Mouse (Mus musculus) heart, embryonic 14.5 days (tissue): ENCODE measurements around the gene Hipk3. TPM values are rescaled to one million over a fixed set of nuclear protein-coding genes. Genes with fewer than 3 reads are reported as not detected.
A peak's percentile ranks its signal among the peaks of the same experiment; 100 is the strongest.

Experiments
- ATAC-seq: fragments of 200-750 bp; cut with Nextera tagmentation; 2 replicates; pipeline ENCODE4 v1.8.0; 2017; ENCODE audit warnings: low read depth, moderate TSS enrichment; ENCODE audit not compliant: insufficient number of reproducible peaks, insufficient read depth, low FRiP score
- H3K27ac ChIP-seq, 2 experiments: fragments of 200-500 bp in 1 of 2; fragments of 300-500 bp in 1 of 2; sonication (generic) in 1 of 2; replicated peaks in 1 of 2; 2 replicates each; pipeline ENCODE4 v1.5.1; 2012 to 2014; ENCODE audit warnings: low read depth in 2 of 2, low read length in 2 of 2, control low read depth in 1 of 2, mild to moderate bottlenecking in 1 of 2, mixed read lengths in 1 of 2; ENCODE audit not compliant: control insufficient read depth in 1 of 2, insufficient read depth in 1 of 2
- H3K27me3 ChIP-seq: fragments of 300-500 bp; sonication (generic); 2 replicates; pipeline ENCODE4 v1.6.1; 2014; ENCODE audit warnings: mild to moderate bottlenecking, low read length, control low read depth; ENCODE audit not compliant: control insufficient read depth, insufficient read depth
- H3K36me3 ChIP-seq: fragments of 300-500 bp; sonication (generic); 2 replicates; pipeline ENCODE4 v1.6.1; 2014; ENCODE audit warnings: mild to moderate bottlenecking, control low read depth, low read length, mixed read lengths; ENCODE audit not compliant: control insufficient read depth, insufficient read depth
- H3K4me1 ChIP-seq, 2 experiments: fragments of 200-500 bp in 1 of 2; fragments of 300-500 bp in 1 of 2; sonication (generic) in 1 of 2; 2 replicates each; pipeline ENCODE4 v1.6.1; 2012 to 2014; ENCODE audit warnings: low read length in 2 of 2, control low read depth in 1 of 2, mixed read lengths in 1 of 2; ENCODE audit not compliant: control insufficient read depth in 2 of 2, insufficient read depth in 2 of 2
- H3K4me2 ChIP-seq: fragments of 300-500 bp; sonication (generic); 2 replicates; pipeline ENCODE4 v1.6.1; 2014; ENCODE audit warnings: mild to moderate bottlenecking, low read length
- H3K4me3 ChIP-seq, 2 experiments: fragments of 200-500 bp in 1 of 2; fragments of 300-500 bp in 1 of 2; sonication (generic) in 1 of 2; 2 replicates each; pipeline ENCODE4 v1.5.1; 2012 to 2014; ENCODE audit warnings: low read length in 2 of 2, mild to moderate bottlenecking in 2 of 2, control low read depth in 1 of 2, low read depth in 1 of 2, moderate library complexity in 1 of 2; ENCODE audit not compliant: control insufficient read depth in 1 of 2, insufficient read depth in 1 of 2
- H3K9ac ChIP-seq: fragments of 300-500 bp; sonication (generic); 2 replicates; pipeline ENCODE4 v1.6.1; 2014; ENCODE audit warnings: mild to moderate bottlenecking, low read length
- H3K9me3 ChIP-seq: fragments of 300-500 bp; sonication (generic); 2 replicates; pipeline ENCODE4 v1.6.1; 2016; ENCODE audit warnings: low read length, control low read depth; ENCODE audit not compliant: control insufficient read depth
- WGBS: fragments of 180-500 bp; shearing (Covaris S2); extraction: QIAGEN DNeasy Blood & Tissue Kit; methylation state at CpG from one replicate; pipeline ENCODE4 v1.1.7; 2014; 5-methylcytosine and 5-hydroxymethylcytosine counted together
- polyA plus RNA-seq: library from polyadenylated mRNA; unstranded; fragments of >200 nt; fragmentation: Nextera tagmentation; extraction: Ambion mirVana; gene quantifications from 2 replicates; pipeline ENCODE4 v1.2.1, GENCODE M21; 2014

The Hipk3 gene
- polyA plus RNA-seq, 1 experiment from 2014 or later: 72.7 TPM

- no peak for ATAC-seq
- Histone ChIP-seq H3K9me3 (no peaks in the 10 kb centered on the region), H3K36me3 (no peaks in the 10 kb centered on the region), H3K4me3 (no peak overlapping the region), H3K27me3 (no peaks in the 10 kb centered on the region), H3K9ac (no peak overlapping the region), H3K4me2 (no peak overlapping the region), H3K27ac (no peak overlapping the region), H3K4me1 (peaks cover 10 to 12% of the 10 kb centered on the region in 2 experiments)
- WGBS: 45% methylated on average over 3 of the region's 3 CpGs
Observed at GRCm38 (mm10) chr2:104502388-104502787, 8.1 kb upstream of the Hipk3 start.

GRCm38 (mm10) chr2:104501091-104501490 is 6.8 kb upstream of the Hipk3 start:
- no peak overlapping the region for H3K27ac ChIP-seq
- H3K36me3 ChIP-seq: no peaks in the 10 kb centered on the region
- 82% methylated on average over 2 of the region's 2 CpGs for WGBS
- no peaks in the 10 kb centered on the region for H3K27me3 ChIP-seq
- H3K4me2 ChIP-seq: no peak overlapping the region
- no peak overlapping the region for H3K4me3 ChIP-seq
- no peak for ATAC-seq
- peaks cover 15% of the 10 kb centered on the region in 2 experiments for H3K4me1 ChIP-seq
- no peak overlapping the region for H3K9ac ChIP-seq
- H3K9me3 ChIP-seq: no peaks in the 10 kb centered on the region

- Histone ChIP-seq H3K27ac (no peak overlapping the region), H3K27me3 (no peaks in the 10 kb centered on the region), H3K9ac (no peak overlapping the region), H3K4me1 (peaks cover 16 to 29% of the 10 kb centered on the region in 2 experiments), H3K36me3 (no peaks in the 10 kb centered on the region), H3K4me2 (peak overlapping the region; percentile 21; the same call in 1 of the 2 replicates), H3K9me3 (no peaks in the 10 kb centered on the region), H3K4me3 (no peak overlapping the region)
- 25% methylated on average over 4 of the region's 4 CpGs for WGBS
- no peak for ATAC-seq
Observed at GRCm38 (mm10) chr2:104497771-104498170, 3.5 kb upstream of the Hipk3 start.

- Histone ChIP-seq H3K4me3 (no peak overlapping the region), H3K36me3 (no peaks in the 10 kb centered on the region), H3K4me1 (peaks cover 12 to 24% of the 10 kb centered on the region in 2 experiments), H3K9me3 (no peaks in the 10 kb centered on the region), H3K9ac (no peak overlapping the region), H3K4me2 (no peak overlapping the region), H3K27ac (no peak overlapping the region), H3K27me3 (no peaks in the 10 kb centered on the region)
- WGBS: 88% methylated on average over 2 of the region's 2 CpGs
- ATAC-seq: no peak
Observed at GRCm38 (mm10) chr2:104497231-104497630, 3.0 kb upstream of the Hipk3 start.

- ATAC-seq: no peak
- Histone ChIP-seq H3K36me3 (no peaks in the 10 kb centered on the region), H3K27me3 (no peaks in the 10 kb centered on the region), H3K9me3 (no peaks in the 10 kb centered on the region), H3K9ac (no peak overlapping the region), H3K4me2 (no peak overlapping the region), H3K27ac (no peak overlapping the region), H3K4me1 (peaks cover 12 to 24% of the 10 kb centered on the region in 2 experiments), H3K4me3 (no peak overlapping the region)
- WGBS: 26% methylated on average over 5 of the region's 5 CpGs
Observed at GRCm38 (mm10) chr2:104496206-104496605, 2.0 kb upstream of the Hipk3 start.

GRCm38 (mm10) chr2:104494801-104495185 is 547 bp upstream of the Hipk3 start:
- Histone ChIP-seq H3K9ac (peak overlapping the region; percentile 100), H3K27ac (peak overlapping the region; percentile 86 to 100), H3K36me3 (no peaks in the 10 kb centered on the region), H3K4me3 (peak overlapping the region; percentile 82 to 91), H3K4me2 (peak overlapping the region; percentile 78), H3K27me3 (no peaks in the 10 kb centered on the region), H3K9me3 (no peaks in the 10 kb centered on the region), H3K4me1 (peaks cover 13 to 24% of the 10 kb centered on the region in 2 experiments)
- no peak for ATAC-seq
- 8% methylated on average over 9 of the region's 9 CpGs for WGBS

GRCm38 (mm10) chr2:104493021-104493950 is 960 bp downstream of the Hipk3 start:
- H3K9ac ChIP-seq: peak overlapping the region; percentile 100
- H3K27me3 ChIP-seq: no peaks in the 10 kb centered on the region
- WGBS: under 1% methylated on average over 92 of the region's 99 CpGs
- H3K27ac ChIP-seq: peak overlapping the region; percentile 86 to 100
- peak overlapping the region; percentile 78 for H3K4me2 ChIP-seq
- no peaks in the 10 kb centered on the region for H3K36me3 ChIP-seq
- no peaks in the 10 kb centered on the region for H3K9me3 ChIP-seq
- H3K4me1 ChIP-seq: peaks cover 14 to 24% of the 10 kb centered on the region in 2 experiments
- peak; percentile 52 for ATAC-seq
- H3K4me3 ChIP-seq: peak overlapping the region; percentile 82 to 91
